Mouse (Mus musculus): ENCODE data around the gene Grm4.

- TF ChIP-seq POLR2A (IDR thresholded peaks at IDR 0.05; ENCODE audit: insufficient read length, low read depth): no peak
- TF ChIP-seq E2F4 (IDR thresholded peaks at IDR 0.05; ENCODE audit: insufficient read depth): no peak
- TF ChIP-seq USF1 (IDR thresholded peaks at IDR 0.05; ENCODE audit: low read depth): no peak
- TF ChIP-seq CEBPB (IDR thresholded peaks at IDR 0.05; ENCODE audit: insufficient read depth, poor library complexity, severe bottlenecking): no peak
- TF ChIP-seq TCF12 (IDR thresholded peaks at IDR 0.05; ENCODE audit: insufficient read depth, poor library complexity, severe bottlenecking): no peak
- no peak for TF ChIP-seq MYOG (IDR thresholded peaks at IDR 0.05; ENCODE audit: control insufficient read depth in 1 of 3, insufficient read depth in 1 of 3, insufficient read length in 2 of 3, low read depth in 2 of 3)
- TF ChIP-seq REST (IDR thresholded peaks at IDR 0.05; ENCODE audit: insufficient read depth, insufficient read length): no peak
- no peak for TF ChIP-seq POLR2AphosphoS2 (IDR thresholded peaks at IDR 0.05; ENCODE audit: insufficient read length, low read depth)
- TF ChIP-seq MYOD1 (IDR thresholded peaks at IDR 0.05; ENCODE audit: control insufficient read depth in 1 of 3, insufficient read length in 2 of 3, low read depth in 2 of 3): no peak
- TF ChIP-seq MAX (IDR thresholded peaks at IDR 0.05; ENCODE audit: low read depth): no peak
- TF ChIP-seq TCF3 (IDR thresholded peaks at IDR 0.05; ENCODE audit: insufficient read length, low read depth): no peak
Measured at GRCm38 (mm10) chr17:27544551-27544950, 23.3 kb upstream of the Grm4 start.

Data from myocyte (in vitro differentiated cells).